Mouse (Mus musculus) Patski (cell line): ENCODE data around the gene Nr3c2. TPM values are rescaled to one million over a fixed set of nuclear protein-coding genes. Genes with fewer than 3 reads are reported as not detected.

Experiments
- ATAC-seq: fragments of 100-300 bp; one replicate; pipeline ENCODE4 v1.8.0; 2021
- CTCF ChIA-PET: fragments of 350-600 bp; sonication (Branson Sonifier 250); formaldehyde crosslinking; loops from one replicate; lab custom pipeline; 2022; ENCODE audit warnings: inconsistent platforms; lab: Charles Lee
- POLR2A ChIA-PET: fragments of 350-600 bp; sonication (Branson Sonifier 250); formaldehyde crosslinking; loops from one replicate; lab custom pipeline; 2022; ENCODE audit warnings: antibody characterized with exemption, inconsistent platforms; lab: Charles Lee
- DNase-seq: peaks from one replicate; pipeline ENCODE4 v3.0.0-alpha.2; 2011; ENCODE audit warnings: low read depth, low spot score
- H3K27me3 ChIP-seq: fragments of 371-371 bp; one replicate; pipeline ENCODE4 v1.5.1; 2021
- CTCF ChIP-seq: fragments of 100-300 bp; IDR thresholded peaks from one replicate; pipeline ENCODE4 v1.5.1; 2021
- in situ Hi-C: fragments of 300-500 bp; cut with MboI; formaldehyde crosslinking; loops from 3 replicates; pipeline ENCODE4 v1.11.1; 2018; ENCODE audit warnings: low pct_unique_long_range_greater_than_20kb, mixed read lengths
- polyA plus RNA-seq: library from polyadenylated mRNA; unstranded; gene quantifications from one replicate; pipeline ENCODE4 v1.2.3, GENCODE M21; 2021

Gene Nr3c2
- polyA plus RNA-seq, 1 experiment from 2014 or later: 6.7 TPM

GRCm38 (mm10) chr8:77016713-77017112, 117.5 kb downstream of the Nr3c2 start:
- in situ Hi-C loops: no loop called here
- no peak for ATAC-seq
- TF ChIP-seq CTCF: peak; percentile 63
- no peaks in the 10 kb centered on the region for H3K27me3 ChIP-seq
- POLR2A ChIA-PET: no interaction called here
- no peak for DNase-seq
- CTCF ChIA-PET: interaction anchor here (1.0 kb wide), 1 partner anchor 15 kb away, joined by 3 read pairs; no protein-coding TSS in a partner anchor

GRCm38 (mm10) chr8:77023837-77024710, 124.8 kb downstream of the Nr3c2 start:
- ChIA-PET CTCF (interaction anchor here (1.2 to 1.5 kb wide), 3 partner anchors 10 to 131 kb away, joined by 3 read pairs; no protein-coding TSS in a partner anchor), POLR2A (no interaction called here)
- ATAC-seq: no peak
- DNase-seq: no peak
- in situ Hi-C loops: no loop called here
- no peak for TF ChIP-seq CTCF
- H3K27me3 ChIP-seq: no peaks in the 10 kb centered on the region

DNA sequence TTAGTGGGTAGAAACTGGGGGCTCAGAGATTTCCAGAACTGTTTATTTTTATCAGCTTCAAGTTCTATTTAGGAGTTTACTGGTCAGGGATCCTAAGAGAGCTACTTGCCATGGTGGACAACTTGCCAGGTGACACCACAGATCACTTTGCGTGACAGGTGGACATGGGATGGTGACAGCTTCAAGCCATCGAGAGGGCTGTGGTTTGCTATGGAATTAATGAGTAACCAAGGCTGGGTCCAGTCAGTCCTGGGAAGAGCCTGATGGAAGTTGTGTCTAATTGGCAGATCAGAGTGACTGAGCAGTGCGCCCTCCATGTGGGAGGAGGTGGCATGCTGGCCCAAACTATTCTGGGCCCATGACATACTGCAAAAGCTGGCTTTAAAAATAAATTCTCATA, 132.0 kb downstream of the Nr3c2 start:
- no peak for ATAC-seq
- no peak for TF ChIP-seq CTCF
- in situ Hi-C loops: no loop called here
- no peak for DNase-seq
- ChIA-PET POLR2A (no interaction called here), CTCF (no interaction called here)
- no peaks in the 10 kb centered on the region for H3K27me3 ChIP-seq

- no peak for DNase-seq
- ATAC-seq: no peak
- H3K27me3 ChIP-seq: no peaks in the 10 kb centered on the region
- in situ Hi-C loops: no loop called here
- CTCF ChIA-PET: interaction anchor here (0.8 to 1.5 kb wide), 3 partner anchors 8 to 23 kb away, joined by 3 to 4 read pairs (median 3); no protein-coding TSS in a partner anchor
- no peak for TF ChIP-seq CTCF
- POLR2A ChIA-PET: no interaction called here
Observed at GRCm38 (mm10) chr8:77033706-77034464, 134.6 kb downstream of the Nr3c2 start.

GRCm38 (mm10) chr8:77034465-77034829, 135.2 kb downstream of the Nr3c2 start:
- POLR2A ChIA-PET: no interaction called here
- ATAC-seq: no peak
- no peak for TF ChIP-seq CTCF
- DNase-seq: no peak
- CTCF ChIA-PET: interaction anchor here (1.2 kb wide), 1 partner anchor 8 kb away, joined by 4 read pairs; no protein-coding TSS in a partner anchor
- in situ Hi-C loops: no loop called here
- no peaks in the 10 kb centered on the region for H3K27me3 ChIP-seq

DNA sequence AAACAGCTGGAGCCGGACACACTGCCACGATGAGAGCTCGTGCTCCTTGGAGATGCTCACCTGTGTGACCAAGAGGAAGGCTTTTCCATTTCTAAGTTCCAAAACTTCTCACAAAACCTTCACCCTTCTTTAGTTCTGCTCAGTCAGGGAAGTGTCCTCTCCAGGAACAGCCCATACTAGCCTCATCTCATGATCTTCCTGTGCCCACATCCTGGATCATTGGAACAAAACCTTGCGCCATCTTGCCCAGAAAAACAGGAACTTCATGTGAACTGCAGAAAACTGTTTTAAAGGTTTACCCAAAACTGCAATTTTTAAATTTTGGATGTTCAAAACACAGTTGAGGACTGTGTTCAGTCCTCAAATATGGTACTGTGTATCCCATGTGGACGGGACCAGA, 142.0 kb downstream of the Nr3c2 start:
- TF ChIP-seq CTCF: no peak
- ATAC-seq (no peak), DNase-seq (no peak)
- POLR2A ChIA-PET: no interaction called here
- CTCF ChIA-PET: interaction anchor here (1.4 to 1.6 kb wide), 2 partner anchors 7 to 10 kb away, joined by 3 to 4 read pairs; no protein-coding TSS in a partner anchor
- in situ Hi-C loops: no loop called here
- no peaks in the 10 kb centered on the region for H3K27me3 ChIP-seq

DNA sequence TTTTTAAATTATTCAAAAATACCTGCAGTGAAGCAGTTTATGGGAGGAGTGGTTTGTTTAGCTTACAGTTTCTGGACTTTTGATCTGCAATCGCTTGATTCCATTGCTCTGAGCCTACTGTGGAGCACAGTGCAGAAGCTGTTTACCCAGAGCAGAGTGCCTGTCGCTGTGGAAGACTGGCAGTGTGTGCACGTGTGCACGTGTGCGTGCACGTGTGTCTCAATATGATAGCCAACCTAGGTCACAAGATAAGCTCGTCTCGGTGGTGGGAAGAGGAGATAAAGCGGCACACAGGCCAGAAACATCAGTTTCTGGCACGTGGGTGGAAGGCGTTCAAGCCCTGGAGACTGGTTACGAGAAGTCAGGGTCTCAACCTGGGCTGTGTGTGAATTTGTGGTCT, 145.6 kb downstream of the Nr3c2 start:
- ChIA-PET POLR2A (no interaction called here), CTCF (interaction anchor here (1.4 to 1.9 kb wide), 2 partner anchors 9 to 33 kb away, joined by 3 to 4 read pairs; no protein-coding TSS in a partner anchor)
- H3K27me3 ChIP-seq: no peaks in the 10 kb centered on the region
- DNase-seq: no peak
- TF ChIP-seq CTCF: no peak
- in situ Hi-C loops: no loop called here
- ATAC-seq: no peak

- H3K27me3 ChIP-seq: no peaks in the 10 kb centered on the region
- in situ Hi-C loops: no loop called here
- TF ChIP-seq CTCF: no peak
- ChIA-PET POLR2A (no interaction called here), CTCF (interaction anchor here (1.9 kb wide), 1 partner anchor 9 kb away, joined by 4 read pairs; no protein-coding TSS in a partner anchor)
- no peak for ATAC-seq
- DNase-seq: no peak
Observed at GRCm38 (mm10) chr8:77045711-77046110, 146.5 kb downstream of the Nr3c2 start.

DNA sequence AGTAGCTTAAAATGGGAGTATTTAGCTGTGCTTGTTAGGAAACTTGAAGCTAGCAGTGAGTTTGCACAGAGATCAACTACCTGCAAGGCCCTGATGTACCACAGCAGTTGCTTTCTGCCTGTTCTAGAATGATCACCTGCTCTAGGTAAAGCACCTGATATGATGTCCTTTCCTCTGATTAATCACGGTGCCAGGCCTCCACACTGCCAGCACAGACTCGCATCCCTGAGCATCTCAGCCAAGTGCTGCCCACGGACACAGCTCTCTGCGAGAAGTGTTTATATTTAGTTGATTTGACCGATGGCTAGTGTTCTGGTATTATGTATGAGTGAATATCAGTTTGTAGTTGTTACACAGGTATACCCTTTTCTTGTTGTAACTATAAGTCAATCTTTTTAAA, 147.0 kb downstream of the Nr3c2 start:
- DNase-seq (no peak), ATAC-seq (no peak)
- CTCF ChIA-PET: interaction anchor here (1.9 kb wide), 1 partner anchor 10 kb away, joined by 4 read pairs; no protein-coding TSS in a partner anchor
- POLR2A ChIA-PET: no interaction called here
- in situ Hi-C loops: no loop called here
- H3K27me3 ChIP-seq: no peaks in the 10 kb centered on the region
- TF ChIP-seq CTCF: no peak

DNA sequence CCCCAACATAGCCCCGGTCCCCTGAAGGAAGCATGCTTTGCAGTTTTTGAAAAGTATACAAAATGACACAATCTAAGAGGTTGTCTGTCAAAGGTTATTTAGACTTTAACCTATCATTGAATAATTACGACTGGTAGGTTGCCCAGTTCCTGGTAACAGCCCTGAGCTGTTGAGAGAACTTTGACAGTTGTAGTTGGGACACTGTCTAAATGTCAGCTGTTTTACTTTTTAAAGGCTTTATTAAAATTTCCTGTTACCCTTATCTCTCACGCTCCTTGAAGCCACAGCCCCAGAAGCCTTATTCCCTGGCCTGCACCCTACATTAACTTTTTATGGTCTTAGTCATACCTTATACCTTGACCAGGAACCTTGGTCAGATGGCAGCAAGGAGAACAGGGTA, 147.5 kb downstream of the Nr3c2 start:
- DNase-seq: no peak
- ChIA-PET POLR2A (no interaction called here), CTCF (interaction anchor here (1.9 kb wide), 1 partner anchor 10 kb away, joined by 4 read pairs; no protein-coding TSS in a partner anchor)
- in situ Hi-C loops: no loop called here
- ATAC-seq: no peak
- H3K27me3 ChIP-seq: no peaks in the 10 kb centered on the region
- TF ChIP-seq CTCF: no peak
